Mouse (Mus musculus) gastrocnemius, postnatal 36 days (tissue): ENCODE data around the gene Btbd7. TPM values are rescaled to one million over a fixed set of nuclear protein-coding genes. Genes with fewer than 3 reads are reported as not detected.

Source experiments
- DNase-seq, 2 experiments: peaks; one replicate each; pipeline ENCODE4 v3.0.0; 2022
- intact Hi-C: fragments of 180-260 bp; cut with DNase I; formaldehyde crosslinking; loops from one replicate; pipeline ENCODE4 v1.15.1; 2025
- total RNA-seq, 2 experiments: library from RNA; stranded (reverse); gene quantifications; 2 replicates each; pipeline ENCODE4 v1.2.3; 2021

Gene Btbd7
- total RNA-seq, 2 experiments from 2014 or later, result 14.4 to 15.6 TPM

DNA sequence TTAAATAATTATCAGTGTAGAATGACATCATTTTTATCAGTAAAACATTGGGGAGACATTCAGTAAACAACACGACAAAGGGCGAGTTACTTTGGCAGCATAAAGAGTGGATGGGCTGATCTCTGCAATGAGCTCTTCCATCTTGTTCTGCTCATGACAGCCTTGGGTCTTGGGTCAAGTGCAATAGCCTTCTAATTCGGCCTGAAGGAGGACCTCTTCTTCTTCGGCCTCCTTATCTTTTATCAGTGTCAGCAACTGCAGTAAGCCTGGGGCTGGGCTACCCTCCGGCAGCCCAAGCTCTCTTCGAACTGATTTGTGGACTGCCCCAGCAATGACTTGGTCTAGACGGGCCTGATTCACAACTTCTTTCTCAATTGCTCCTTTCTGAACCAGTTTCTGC, 136.2 kb downstream of the Btbd7 start:
- intact Hi-C loops, result no loop called here

DNA sequence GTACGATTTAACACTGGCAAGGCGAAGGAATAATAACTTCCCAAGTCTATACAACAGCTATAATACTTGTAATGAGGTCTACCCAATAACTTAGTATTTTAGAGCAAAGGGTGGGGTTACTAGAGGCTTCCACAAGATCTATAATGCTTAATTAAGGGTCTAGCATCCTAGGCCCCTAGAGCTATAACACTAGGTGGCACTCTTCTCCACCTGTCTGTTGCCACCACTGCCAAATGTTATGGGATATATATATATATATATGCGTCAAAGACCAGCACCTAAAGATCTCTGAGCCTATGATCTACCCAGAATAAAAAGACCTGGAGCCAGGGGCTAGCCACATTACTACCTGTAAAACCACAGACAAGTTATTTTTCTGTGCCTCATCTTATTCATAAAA, 138.0 kb downstream of the Btbd7 start:
- intact Hi-C loops, result loop anchor here (2.0 kb wide), 1 partner anchor 325 kb away; no protein-coding TSS in a partner anchor
- no peak for DNase-seq

More for the DNA sequence above, 136.2 kb downstream of the Btbd7 start:
- DNase-seq, result no peak

DNA sequence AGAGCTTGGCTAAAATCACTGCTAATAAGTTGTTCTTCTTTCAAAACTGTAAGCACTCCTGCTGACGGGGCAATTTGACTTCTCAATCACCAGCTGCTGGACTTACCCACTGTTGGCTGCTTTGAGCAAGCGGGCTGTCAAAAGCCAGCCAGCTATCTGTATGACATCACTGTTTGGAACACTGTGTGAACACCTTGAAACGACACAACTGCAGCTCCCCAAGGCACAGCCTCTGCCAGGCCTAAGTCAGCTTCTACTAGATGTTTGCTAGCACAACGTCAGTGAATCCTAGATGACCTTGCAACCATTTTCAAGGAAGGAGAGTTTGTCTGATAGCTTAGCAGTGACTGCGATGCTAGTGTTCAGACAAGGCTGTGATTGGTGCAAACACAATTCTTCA, 139.2 kb downstream of the Btbd7 start:
- no peak for DNase-seq
- intact Hi-C loops, result no loop called here

DNA sequence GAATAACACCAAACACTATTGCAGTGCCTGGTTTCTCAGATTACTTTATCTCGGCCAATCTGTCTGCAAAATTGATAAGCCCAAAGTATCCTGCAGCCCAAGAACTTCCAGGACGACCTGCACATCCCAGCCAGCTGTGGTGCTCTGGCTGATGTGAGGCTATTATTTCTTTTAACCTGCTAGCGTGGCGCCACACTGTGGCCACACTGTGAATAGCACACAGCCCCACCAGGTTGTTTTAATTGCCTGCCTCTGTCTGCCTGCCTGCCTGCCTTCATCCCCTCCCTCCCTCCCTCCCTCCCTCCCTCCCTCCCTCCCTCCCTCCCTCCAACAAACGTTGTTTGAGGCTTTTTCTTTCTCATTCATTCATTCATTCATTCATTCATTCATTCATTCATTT, 144.9 kb downstream of the Btbd7 start:
- intact Hi-C loops, result no loop called here
- peak; percentile 45 to 54 for DNase-seq

DNA sequence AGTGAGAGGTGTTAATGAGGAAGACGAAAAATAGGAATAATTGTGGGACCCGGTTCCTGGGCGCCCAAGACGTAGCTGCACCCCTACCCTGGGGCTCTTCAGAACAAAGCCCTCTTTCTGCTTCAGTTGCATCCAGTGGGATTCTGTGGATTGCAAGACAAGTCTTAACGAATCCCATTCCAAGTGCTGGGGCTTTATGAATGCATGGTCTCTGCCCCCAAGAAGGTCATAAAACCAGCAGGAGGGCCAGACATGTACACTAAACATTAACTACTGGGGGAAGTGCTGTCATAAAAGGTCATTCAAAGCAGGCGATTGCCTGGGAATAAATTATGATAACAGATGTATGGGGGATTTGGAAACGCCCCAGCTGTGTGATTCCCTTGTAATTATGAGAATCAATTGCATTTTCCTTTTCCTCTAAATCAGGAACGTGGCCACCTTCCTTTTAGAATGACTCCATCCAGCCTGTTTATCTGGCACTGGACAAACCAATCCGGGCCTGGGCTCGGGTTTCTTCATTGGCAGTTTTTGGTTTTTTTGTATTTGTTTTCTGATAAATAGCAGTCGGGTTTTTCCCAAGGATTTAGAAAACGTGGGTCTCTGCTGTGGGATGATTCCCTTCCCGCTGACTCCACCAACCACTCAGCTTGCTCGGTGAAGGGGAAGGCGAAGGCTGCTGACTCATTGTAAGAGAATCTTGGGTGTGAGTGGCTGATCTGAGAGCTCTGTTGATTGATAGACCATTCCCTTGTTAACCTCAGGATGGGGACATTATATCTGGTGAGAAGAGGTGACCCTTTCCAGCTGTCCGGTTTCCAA, 147.3 kb downstream of the Btbd7 start:
- no peak for DNase-seq
- intact Hi-C loops, result no loop called here

Other genes with a start within 250 kb of the Btbd7 start
- 1 to 10 TPM; 6.3 to 8.4 TPM for gene Itpk1, start 173.5 kb downstream of the Btbd7 start, total RNA-seq
- 1 to 10 TPM; 3.2 to 5.4 TPM for gene Moap1, start 134.8 kb downstream of the Btbd7 start, total RNA-seq
- 1 to 10 TPM; 2.0 to 2.2 TPM for gene Tmem251, start 134.7 kb downstream of the Btbd7 start, total RNA-seq
- not detected for gene Gm28051, start 120.7 kb downstream of the Btbd7 start, total RNA-seq
- 1 to 10 TPM; 7.7 to 8.5 TPM for gene Gon7, start 120.7 kb downstream of the Btbd7 start, total RNA-seq
- gene Ubr7, start 120.5 kb downstream of the Btbd7 start, total RNA-seq, result 10 to 100 TPM; 11.9 to 15.1 TPM
- 1 to 10 TPM; 2.3 to 2.4 TPM for gene Gm20604, start 119.8 kb downstream of the Btbd7 start, total RNA-seq
- not detected for gene Cox8c, start 20.8 kb upstream of the Btbd7 start, total RNA-seq
- under 1 TPM; 0.05 to 0.12 TPM for gene Unc79, start 70.4 kb upstream of the Btbd7 start, total RNA-seq